Mouse (Mus musculus) adrenal gland, adult 18-20 months (tissue): Measurements from ENCODE around the gene Mamld1. TPM values are rescaled to one million over a fixed set of nuclear protein-coding genes. Genes with fewer than 3 reads are reported as not detected.
"Not testable (repeated sequence)": the region's sequence is repeated elsewhere in the genome, so short reads cannot be mapped to it uniquely, and the experiment has no call there.

Experiments
- DNase-seq, 2 experiments: peaks; one replicate each; pipeline ENCODE4 v3.0.0; 2021 to 2022; ENCODE audit warnings: low spot score in 2 of 2
- long read RNA-seq, 2 experiments: library from polyadenylated mRNA; stranded (forward); transcript quantifications; one replicate each; pipeline ENCODE4 v2.0.0; 2021
- total RNA-seq, 2 experiments: library from RNA; stranded (reverse); gene quantifications; 1 replicate in 1 of 2; 2 replicates in 1 of 2; pipeline ENCODE4 v1.2.3; 2021

Mamld1 gene
- total RNA-seq = 10 to 100 TPM in 1 of 2 experiments, 1 to 10 TPM in 1; 9.9 to 18.2 TPM
- long read RNA-seq, experiment 1, partial matches to known transcripts = 1 of 2 reads
- long read RNA-seq, experiment 1, other reads (novel, unspliced or antisense) = 1 of 2 reads
- long read RNA-seq, experiment 2, partial matches to known transcripts = 1 of 2 reads
- long read RNA-seq, experiment 2, other reads (novel, unspliced or antisense) = 1 of 2 reads

GRCm38 (mm10) chrX:71049864-71050576, at the start of gene Mamld1:
Gene Mamld1 (plus strand): TSS chrX:71050256.
- DNase-seq = peak; percentile 68 to 69

GRCm38 (mm10) chrX:71024718-71025117, 25.3 kb upstream of the Mamld1 start:
- no peak for DNase-seq

- no peak for DNase-seq
Observed at GRCm38 (mm10) chrX:71028007-71028406, 22.0 kb upstream of the Mamld1 start.

- DNase-seq = not testable (repeated sequence)
Observed at GRCm38 (mm10) chrX:71028976-71029375, 21.1 kb upstream of the Mamld1 start.

- peak; percentile 17 to 24 for DNase-seq
Observed at GRCm38 (mm10) chrX:71050677-71051311, 738 bp downstream of the Mamld1 start.

GRCm38 (mm10) chrX:71051361-71052114, 1.5 kb downstream of the Mamld1 start:
- peak; percentile 23 to 26 for DNase-seq

- peak; percentile 76 to 77 for DNase-seq
Observed at GRCm38 (mm10) chrX:71052115-71052478, 2.0 kb downstream of the Mamld1 start.

GRCm38 (mm10) chrX:71052481-71053216, 2.6 kb downstream of the Mamld1 start:
- DNase-seq = no peak

- no peak for DNase-seq
Observed at GRCm38 (mm10) chrX:71053246-71053645, 3.2 kb downstream of the Mamld1 start.

GRCm38 (mm10) chrX:71056968-71057367, 6.9 kb downstream of the Mamld1 start:
- no peak for DNase-seq

- no peak for DNase-seq
Observed at GRCm38 (mm10) chrX:71085092-71085807, 35.2 kb downstream of the Mamld1 start.

- DNase-seq = no peak
Observed at GRCm38 (mm10) chrX:71087370-71088079, 37.5 kb downstream of the Mamld1 start.

GRCm38 (mm10) chrX:71088080-71088414, 38.0 kb downstream of the Mamld1 start:
- DNase-seq = no peak

GRCm38 (mm10) chrX:71105820-71106219, 55.8 kb downstream of the Mamld1 start:
- DNase-seq = peak in 1 of 2 experiments; percentile 5

- peak in 1 of 2 experiments; percentile 15 for DNase-seq
Observed at GRCm38 (mm10) chrX:71106392-71106791, 56.3 kb downstream of the Mamld1 start.

GRCm38 (mm10) chrX:71108056-71108735, 58.1 kb downstream of the Mamld1 start:
- no peak for DNase-seq

GRCm38 (mm10) chrX:71110333-71110732, 60.3 kb downstream of the Mamld1 start:
- DNase-seq = no peak

GRCm38 (mm10) chrX:71122359-71123293, 72.6 kb downstream of the Mamld1 start:
- DNase-seq = no peak
